Mouse (Mus musculus) megakaryocyte, adult 5-6 weeks (primary cell): ENCODE results near the gene Polr1d. TPM values are rescaled to one million over a fixed set of nuclear protein-coding genes. Genes with fewer than 3 reads are reported as not detected.

ENCODE experiments used
- ATAC-seq: 2 replicates; pipeline ENCODE4 v1.8.0; 2016; ENCODE audit warnings: mild to moderate bottlenecking, inconsistent platforms; ENCODE audit not compliant: poor library complexity, severe bottlenecking
- total RNA-seq, 2 experiments: library from RNA; stranded (forward) in 1 of 2; stranded (reverse) in 1 of 2; fragments of 153-499, 151-499 nt in 1 of 2; fragments of 221-1000, 200-1000 nt in 1 of 2; gene quantifications; 2 replicates each; pipeline versions ENCODE4 v1.2.3 to v1.2.4; 2015 to 2017

The Polr1d gene
- total RNA-seq, 2 experiments from 2014 or later = 107 to 134 TPM

DNA sequence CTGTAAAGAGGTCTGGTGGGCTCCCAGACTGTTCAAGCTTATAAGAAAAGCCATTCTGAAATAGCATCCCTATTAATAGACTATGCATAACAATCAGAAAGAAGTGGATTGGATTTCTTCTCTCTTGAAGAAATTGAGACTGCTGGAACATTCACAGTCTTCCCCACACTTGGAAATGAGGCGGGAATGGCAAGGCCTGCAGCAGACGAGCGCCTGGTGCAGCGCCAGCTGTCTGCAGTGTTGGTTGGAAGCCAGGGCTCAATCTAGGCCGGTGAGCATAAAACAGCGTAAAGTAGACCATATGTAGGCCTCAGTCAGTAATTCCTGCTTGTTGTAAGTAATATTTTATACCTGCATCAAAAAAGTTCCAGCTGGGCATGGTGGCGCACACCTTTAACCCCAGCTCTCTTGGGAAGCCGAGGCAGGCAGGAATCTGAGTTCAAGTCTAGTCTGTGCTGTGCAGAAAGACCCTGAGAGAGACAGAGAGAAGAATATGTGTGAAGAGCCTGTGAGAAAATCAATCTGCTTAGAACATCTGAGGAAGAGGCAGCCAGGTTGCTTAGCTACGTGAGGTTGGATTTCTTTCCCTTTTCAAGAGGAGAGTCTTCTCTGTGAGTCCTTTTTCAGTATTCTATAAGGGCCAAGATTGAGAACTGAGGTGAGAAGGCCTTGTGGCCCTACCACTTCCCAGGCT lies 8.5 kb downstream of the Polr1d start:
- no peak for ATAC-seq

DNA sequence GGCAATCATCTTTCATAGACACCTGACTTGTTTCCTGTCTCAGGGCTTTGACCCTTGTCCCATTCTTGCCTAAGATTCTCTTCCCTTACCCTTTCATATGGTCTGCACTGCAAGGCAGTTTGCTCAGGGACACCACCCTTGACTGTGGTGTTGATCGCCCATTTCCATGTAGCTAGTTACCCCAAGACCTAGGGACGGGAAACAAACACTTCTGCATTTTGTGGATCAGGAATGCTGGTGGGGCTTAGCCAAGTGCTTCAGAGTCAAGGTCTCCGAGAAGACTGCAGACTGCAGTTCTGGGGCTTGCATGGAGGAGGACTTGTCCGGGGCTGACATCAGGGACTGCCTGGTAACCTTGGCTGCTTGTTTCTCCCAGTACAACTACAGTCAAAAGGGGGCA lies 10.0 kb downstream of the Polr1d start:
- ATAC-seq = no peak

DNA sequence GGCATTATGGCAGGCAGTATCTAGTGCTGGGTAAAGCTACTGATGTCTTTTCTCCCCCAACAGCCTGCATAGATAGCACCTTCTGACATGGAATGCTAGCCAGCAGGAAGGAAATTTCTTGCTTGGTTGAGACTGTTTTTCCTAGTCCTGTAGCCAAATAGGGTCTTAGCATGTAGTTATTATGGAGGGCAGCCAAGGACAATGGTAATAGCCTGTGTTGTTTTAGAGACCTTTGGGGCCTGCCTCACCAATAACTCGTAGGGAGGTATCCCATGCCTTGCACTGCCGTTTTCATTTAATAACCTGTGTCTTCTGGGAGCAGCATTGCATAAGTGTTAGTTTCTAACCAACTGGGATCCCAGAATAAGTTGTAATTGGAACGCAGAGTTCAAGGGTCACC lies 13.0 kb downstream of the Polr1d start:
- no peak for ATAC-seq

DNA sequence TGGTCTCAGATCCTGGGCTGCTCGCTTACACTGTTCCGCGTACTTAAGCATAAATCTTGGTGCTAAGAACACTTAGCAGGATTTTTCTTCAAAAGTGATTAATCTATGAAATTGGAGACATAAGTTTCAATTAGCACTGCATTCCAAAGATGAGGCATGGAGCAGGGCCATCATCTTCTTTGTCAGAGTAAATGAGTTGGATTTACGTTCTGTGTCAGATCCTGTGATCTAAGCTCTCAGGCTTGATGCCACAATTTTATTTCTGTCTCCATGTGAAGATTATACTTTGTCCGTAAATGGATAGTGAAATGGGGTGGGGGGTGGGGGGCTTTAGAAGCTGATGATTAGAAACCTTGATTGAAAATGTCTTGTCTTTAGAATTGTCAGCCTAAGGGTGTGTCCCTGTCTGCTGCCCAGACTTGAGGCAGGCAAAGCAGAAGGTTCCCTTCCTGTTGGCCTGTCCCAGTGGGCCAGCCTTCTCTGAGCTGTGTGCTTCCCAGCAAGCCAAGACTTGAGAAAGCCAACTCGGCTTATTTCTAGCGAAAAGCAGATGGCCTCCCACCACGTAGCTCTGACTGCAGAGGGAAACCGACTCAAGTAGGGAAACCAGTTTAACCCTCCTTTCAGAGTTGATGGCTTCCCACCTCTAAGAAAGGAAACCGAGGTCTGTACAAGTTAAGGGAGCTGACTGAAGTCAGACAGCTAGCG lies 13.6 kb downstream of the Polr1d start:
- ATAC-seq = no peak

DNA sequence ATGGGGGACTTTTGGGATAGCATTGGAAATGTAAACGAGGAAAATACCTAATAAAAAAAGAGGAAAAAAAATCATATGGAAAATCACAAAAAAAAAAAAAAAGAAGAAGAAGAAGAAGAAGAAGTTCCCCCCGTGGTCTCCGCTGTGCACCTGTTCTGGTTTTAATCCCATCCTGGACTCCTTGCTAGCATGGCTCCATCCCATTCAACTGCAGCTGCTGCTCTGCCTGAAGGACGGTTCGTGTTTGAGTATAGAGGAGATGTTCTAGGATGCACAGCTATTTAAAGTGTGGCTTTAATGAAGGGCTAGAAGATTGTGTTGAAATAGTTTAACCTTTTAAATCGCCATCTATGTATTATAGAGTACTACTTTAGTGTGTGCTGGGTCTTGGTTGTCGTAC lies 15.6 kb downstream of the Polr1d start:
- ATAC-seq = no peak

DNA sequence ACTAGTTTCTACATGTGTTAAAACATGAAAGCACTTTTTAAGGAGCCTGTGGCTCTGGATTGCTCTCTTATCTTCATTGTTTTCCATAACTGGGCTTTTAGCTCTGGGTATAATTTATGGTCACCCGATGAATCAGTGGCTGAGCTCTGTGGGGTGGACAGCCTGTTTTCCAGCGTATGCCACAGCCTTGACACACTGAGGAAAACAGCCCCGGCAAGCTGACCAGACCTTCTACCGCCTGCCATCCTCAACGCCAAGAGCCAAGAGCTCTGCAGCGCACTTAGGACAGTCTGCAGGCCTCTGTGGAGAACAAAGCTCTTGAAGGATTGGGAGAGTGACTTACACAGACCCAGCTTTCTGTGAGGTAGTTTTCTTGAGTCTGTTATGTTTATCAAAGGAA lies 17.4 kb downstream of the Polr1d start:
- ATAC-seq = no peak

DNA sequence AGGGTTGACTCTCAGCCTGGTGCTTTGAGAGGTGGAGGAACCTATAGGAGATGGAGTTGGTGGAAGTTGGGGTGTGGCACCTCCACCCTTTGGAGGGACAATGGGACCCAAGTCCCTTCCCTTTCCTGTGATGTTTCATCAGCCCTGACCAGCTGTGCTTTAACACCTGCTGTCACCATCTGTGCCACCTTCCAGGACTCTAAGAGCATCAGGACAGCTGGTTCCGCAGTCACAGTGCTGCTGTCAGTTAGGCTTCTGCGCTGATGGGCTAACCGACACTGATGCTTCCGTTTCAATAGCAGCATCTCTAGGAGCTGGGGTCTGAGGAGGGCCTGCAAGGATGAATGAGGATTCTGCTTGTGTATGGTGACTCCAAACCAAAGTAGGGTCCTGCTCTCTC lies 19.7 kb downstream of the Polr1d start:
- ATAC-seq = no peak

DNA sequence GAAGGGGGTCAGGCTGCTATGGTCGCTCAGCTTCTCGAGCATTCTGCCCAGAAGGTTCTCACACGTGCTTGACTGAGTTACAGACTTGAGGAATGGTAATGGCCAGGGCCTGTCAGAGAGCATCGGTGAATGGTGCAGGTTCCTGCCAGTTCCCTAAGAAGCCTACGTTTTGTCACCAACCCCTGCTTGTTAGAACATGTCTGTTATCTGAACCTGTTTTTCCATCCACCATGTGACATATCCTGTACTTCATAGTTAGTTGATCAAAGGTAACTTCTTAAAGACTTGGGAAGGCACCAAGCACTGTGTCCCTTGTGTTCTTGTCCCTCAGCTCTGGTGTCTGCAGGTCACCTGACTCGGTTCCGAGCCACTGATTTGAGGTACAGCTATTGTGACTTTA lies 21.8 kb downstream of the Polr1d start:
- no peak for ATAC-seq

DNA sequence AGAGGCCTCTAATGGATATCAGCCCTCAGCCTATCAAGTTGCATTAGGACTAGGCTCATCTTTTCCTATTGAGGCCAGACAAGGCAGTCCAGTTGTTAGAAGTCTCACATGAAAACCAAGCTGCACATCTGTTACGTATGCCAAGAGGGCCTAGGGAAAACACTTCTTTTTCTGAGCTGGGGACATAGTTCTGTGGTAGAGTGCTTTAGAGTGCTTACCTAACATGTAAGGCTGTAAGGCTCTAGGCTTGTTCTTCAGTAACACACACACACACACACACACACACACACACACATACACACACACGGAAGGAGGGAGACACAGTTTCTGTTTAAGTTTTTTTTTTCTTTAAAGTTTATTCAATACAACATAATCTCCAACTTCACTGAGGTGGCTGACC lies 23.3 kb downstream of the Polr1d start:
- no peak for ATAC-seq

DNA sequence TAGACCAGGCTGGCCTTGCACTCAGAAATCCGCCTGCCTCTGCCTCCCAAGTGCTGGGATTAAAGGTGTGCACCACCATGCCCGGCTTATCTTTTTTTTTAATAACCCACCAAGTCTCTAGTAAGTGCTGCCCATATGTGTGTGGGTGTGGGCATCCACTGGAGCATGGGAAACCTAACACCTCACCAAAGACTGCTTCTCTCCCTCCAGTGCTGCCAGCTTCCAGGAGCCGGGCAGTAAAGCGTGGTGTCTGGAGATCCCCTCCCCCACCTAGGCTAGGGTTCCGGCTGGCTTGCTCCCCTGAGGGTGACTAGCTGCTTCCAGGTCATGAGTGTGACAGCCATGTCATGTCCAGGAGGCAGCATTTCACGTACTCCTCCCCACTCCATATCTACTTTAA lies 25.4 kb downstream of the Polr1d start:
- ATAC-seq = no peak

DNA sequence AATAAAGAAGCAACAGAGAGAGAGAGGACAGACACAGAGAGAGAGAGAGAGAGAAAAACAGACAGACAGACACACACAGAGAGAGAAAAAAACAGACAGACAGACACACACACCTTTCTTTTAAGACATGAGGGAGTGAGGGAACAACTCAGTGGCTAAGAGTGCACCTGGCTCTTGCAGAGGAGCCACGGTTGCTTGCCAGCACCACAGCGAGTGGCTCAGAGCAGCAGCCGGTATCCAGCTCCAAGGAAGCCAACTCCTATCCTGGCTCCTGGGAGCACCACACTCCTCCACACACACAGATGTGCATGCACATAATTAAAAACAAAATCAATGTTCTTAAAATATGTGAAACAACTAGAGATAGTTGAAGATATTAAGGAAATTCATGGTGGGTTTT lies 30.4 kb downstream of the Polr1d start:
- ATAC-seq = no peak

DNA sequence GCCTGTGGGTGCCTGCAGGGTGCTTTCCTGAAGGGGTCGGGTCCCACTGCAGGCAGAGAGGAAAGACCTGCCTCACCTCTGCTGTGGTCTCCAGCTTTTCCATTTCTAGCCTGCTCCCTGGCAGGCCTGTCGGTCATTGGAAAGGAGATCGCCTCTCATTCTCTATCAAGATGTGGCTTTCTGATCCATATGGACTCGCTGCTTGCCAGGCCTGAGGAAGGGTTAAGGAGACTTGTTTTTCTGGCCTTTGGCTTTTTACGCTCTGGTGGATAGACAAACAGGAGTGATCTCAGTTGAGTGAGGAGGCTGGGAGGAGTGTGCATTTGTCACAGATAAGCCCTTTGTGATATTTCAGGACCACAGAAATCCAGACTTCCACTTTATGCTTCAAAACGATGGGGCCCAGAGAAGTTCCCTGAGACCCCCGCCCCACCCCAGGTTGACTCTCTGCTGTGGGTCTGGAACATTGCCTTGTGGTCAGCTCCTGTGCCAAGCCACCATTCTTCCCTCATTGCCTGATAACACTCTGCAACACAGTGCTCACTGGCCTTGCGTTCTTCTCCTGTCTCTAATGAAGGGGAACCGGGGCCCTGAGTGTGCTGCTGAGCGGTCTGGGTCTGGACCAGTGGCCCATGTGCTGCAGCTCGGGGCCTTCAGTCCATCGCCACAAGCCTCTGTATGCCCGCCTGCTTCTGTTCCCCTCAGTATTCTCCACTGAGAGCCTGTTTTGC lies 32.2 kb downstream of the Polr1d start:
- ATAC-seq = no peak

DNA sequence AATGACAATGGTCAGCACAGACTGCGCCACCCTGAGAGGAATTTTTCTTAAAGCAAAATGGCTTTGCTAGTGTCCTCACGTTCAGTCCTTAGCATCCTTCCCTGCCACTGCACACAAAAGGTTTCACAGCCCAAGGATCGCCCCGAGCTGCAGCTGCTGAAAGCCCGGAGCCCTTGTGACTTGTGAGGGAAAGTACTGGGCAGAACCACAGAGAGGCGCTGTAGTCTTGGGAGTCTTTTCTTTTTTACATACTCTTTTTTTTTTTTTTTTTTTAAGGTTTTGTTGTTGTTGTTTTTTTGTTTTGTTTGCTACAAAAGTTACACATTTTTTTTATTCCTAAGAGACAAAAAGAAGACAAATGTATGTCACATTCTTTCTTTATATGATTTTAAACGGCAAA lies 37.9 kb downstream of the Polr1d start:
- ATAC-seq = no peak

DNA sequence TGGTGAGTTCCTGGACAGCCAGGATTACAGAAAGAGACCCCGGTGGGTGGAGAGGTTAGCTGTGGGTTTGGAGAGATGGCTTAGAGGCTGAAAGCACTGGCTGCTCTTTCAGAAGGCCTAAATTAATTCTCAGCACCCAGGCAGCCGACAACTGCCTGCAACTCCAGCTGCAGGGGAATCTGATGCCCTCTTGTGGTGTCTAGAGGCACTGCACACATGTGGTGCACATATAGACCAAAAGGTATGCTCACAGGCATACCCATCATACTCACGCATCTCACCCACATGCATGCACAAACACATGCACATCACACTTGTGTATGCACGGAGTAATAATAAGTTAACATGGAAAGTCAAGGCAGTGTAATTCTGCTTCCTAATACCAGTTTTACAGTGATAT lies 38.8 kb downstream of the Polr1d start:
- no peak for ATAC-seq

DNA sequence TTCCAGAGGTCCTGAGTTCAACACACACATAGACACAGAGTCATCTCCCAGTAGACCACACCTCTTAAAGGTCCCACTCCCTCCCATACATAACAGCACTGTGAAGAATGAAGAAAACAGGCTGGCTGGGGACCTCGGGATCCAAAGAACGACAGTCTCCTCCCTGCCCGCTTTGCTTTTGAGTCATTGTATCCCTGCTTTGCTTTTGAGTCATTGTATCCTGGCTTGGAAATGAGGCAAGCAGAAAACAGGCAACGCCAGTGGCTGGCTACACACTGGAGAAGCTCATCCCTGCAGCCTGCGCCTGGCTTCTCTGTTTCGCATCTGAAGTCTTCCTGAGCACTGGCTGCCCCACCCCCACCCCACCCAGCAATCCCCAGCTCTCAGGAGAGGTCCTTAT lies 40.2 kb downstream of the Polr1d start:
- ATAC-seq = no peak

DNA sequence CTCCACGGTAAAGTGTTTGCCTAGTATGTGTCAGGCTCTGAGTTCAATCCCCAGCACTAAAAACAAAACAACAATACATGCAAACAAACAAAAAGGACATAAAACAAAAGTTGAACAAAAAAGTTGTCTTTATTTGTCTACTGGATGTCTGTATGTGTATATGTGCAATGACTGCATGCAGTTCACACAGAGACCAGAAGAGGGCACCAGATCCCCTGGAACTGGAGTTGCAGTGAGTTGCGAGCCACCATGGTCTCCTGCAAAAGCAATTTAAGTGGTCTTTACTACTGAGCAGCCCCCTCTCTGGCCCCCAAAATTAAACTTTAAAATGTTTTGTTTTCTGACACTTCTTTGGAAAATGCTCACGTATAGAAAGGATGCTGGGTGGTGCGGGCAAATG lies 44.3 kb downstream of the Polr1d start:
- ATAC-seq = no peak

DNA sequence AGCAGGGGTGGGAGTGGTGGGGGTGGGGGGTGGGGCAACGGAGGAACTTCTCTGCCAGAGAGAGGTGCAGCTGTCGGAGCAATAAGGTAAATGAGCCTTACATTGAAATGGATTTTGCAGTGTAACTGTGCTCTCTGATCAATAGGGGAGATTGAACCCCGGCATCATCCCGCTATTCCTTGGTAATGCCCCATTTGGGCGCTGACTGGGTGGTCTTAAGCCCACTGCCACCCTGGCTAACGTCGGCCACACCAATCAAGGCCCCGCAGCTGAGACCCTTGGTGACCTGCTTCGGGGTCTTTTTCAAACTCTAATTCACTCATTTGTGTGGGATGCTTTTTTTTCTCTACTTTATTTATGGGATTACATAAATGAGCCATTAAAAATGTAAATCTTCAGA lies 47.9 kb downstream of the Polr1d start:
- ATAC-seq = no peak

DNA sequence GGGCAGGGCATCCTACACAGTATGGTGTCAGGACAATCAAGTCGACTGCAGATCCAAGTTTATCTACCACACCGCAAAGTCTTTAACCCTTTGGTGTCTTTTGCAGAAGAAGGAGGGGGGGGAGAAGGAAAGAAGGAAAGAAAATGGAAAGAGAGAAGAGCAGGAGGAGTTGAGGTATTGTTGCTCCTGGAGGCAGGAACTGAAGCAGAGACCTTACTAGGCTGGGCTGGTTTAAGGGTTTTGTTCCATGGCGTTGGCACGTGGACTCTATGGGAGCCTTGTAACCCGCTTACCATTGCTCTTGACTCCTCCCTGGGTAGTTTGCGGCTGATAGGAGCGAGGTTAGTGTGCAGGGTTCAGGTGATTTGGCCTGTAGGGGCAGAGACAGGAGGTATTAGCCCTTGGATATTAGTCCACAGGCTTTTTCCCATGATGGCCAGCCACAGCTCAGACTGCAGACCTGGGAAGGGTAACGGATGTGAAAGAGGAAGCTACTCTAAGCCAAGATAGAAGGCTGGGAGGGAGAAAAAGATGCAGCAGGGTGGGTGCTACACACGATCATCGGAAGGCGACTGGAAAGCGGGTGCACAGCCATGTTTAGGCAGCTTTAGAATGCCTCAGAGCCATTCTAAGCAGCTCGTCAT lies 48.8 kb downstream of the Polr1d start:
- ATAC-seq = no peak

DNA sequence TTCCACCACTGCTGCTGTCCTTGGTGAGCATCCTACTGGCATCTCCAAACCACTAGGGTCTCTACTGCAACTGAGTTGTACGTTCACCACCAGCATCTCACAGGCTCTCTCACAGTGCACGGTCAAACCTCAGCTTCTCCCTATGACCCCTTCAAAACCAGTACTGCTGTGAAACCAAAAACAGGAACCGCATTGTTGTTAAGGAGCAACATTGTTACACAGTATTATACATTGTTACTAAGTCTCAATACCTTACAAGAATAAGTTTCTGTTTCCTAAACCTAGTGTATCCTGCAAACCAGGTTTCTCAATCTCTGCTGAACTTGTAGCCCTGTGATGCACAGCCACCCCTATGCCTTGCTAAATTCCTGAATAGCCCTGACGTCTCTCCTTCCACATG lies 51.0 kb downstream of the Polr1d start:
- peak; percentile 51 for ATAC-seq

DNA sequence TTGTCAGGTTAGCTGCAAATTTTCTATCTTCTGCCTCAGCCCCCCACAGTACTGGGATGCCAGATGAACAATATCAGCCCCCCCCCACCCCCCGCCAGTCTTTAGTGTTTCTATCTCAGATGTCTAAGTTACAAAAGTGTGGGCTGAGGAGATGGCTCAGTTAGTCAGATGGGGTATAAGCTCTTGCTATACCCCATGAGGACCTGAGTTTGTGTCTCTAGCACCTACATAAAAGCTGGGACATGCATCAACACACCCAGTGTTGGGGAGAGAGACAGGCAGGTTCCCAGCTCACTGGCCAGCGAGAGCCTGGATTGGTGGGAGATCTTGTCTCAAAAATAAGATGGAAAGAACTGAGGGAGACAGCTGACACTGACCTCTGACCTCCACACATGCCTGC lies 52.6 kb downstream of the Polr1d start:
- ATAC-seq = no peak

DNA sequence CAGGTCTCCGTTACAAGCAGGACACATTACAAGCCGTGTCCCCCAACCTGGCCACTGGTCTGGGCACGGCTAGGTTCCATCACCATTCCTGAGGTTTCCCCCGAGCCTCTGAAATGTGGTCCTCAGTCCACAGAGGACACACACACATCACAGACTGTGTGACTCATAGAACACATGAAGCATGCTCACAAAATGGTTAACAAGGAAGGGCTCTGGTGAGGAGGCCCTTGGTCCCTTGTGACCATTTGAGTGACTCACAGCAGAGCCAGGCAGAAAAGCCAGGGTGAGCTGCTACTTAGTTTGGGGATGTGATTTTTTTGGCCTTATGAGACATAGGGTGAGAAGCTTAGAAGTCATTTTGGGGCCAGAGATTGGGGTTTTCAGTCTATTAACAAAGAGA lies 55.1 kb downstream of the Polr1d start:
- no peak for ATAC-seq

DNA sequence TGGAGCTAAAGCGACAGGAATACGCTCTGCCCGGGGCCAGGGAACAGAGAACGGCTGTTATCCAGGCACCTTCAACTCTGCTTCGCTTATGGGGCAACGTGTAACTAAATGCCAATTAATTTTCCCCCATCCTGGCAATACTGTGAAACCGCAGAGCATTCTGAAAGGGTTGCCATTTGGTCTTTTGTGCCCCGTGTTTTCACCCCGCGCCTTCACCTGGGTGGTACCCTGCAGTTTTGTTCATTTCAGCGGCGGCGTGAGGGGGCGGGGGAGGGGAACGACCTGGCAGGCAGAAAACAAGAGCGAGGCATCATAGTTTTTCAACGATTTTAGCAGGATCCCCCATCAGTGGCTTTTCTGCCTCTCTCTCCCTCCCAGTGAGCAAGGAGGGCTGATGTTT lies 56.8 kb downstream of the Polr1d start:
- no peak for ATAC-seq
